14 mouse cellular contexts compared by ENCODE assay signal in the genomic region with DNA sequence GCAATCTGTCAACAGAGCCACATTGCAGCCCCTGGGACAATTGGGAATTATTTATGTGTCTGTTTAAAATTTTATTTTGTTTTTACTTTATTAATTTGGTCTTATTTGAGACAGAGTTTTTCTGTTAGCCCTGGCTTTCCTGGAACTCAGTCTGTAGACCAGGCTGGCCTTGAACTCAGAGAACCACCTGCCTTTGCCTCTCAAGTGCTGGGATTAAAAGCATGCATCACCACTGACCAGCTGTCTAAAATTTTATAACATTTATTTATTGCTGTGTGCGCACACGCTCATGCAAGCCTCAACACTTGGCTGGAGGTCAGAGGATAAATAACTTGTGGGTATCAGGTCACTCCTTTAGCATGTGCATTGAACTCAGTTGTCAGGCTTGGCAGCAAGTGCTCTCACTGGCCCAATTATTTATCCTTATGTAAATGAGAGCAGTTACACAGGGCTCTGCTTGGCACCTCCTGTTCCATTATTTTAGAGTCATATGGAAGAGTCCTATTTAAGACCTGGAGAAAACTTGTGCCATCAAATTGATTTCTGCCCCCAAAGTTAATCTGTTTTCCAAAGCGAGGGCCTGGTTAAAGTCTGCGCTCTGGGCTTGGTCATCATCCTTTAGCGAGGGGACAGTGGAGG.
"Had no signal": no experiment of that assay in that cellular context is flagged by ENCODE, and none has a peak within 500 bp of the region (broad histone marks: within the 10 kb centered on the region; RNA-seq: fewer than 3 reads in every experiment).

No protein-coding gene starts in this region.

- DNase-seq: kidney, adult 8-10 months; kidney, postnatal 36 days; lung, adult 2 months; lung, postnatal 36 days; retina, postnatal 1 day; right cerebral cortex, postnatal 4 days; thymus, postnatal 36 days had no signal

- H3K9me3 ChIP-seq: limb, embryonic 13.5 days; liver, embryonic 15.5 days; midbrain, embryonic 15.5 days; neural tube, embryonic 13.5 days had no signal

- H3K9ac ChIP-seq: limb, embryonic 13.5 days; liver, embryonic 15.5 days; midbrain, embryonic 15.5 days; neural tube, embryonic 13.5 days had no signal

- H3K27ac ChIP-seq: kidney, postnatal 0 days; limb, embryonic 13.5 days; liver, embryonic 15.5 days; midbrain, embryonic 15.5 days; neural tube, embryonic 13.5 days had no signal

- H3K4me1 ChIP-seq: liver, embryonic 15.5 days; midbrain, embryonic 15.5 days had no signal

- H3K4me2 ChIP-seq: limb, embryonic 13.5 days; liver, embryonic 11.5 days; liver, embryonic 15.5 days; midbrain, embryonic 15.5 days; neural tube, embryonic 13.5 days had no signal

- ATAC-seq: lung, postnatal 0 days; midbrain, embryonic 15.5 days had no signal

- H3K4me3 ChIP-seq: limb, embryonic 13.5 days; liver, embryonic 15.5 days; midbrain, embryonic 15.5 days; neural tube, embryonic 13.5 days had no signal

- H3K27me3 ChIP-seq: limb, embryonic 13.5 days; liver, embryonic 15.5 days; midbrain, embryonic 15.5 days; neural tube, embryonic 13.5 days had no signal
